Comparison of ENCODE assay signal across 9 mouse cellular contexts in genomic region chr12:102284618-102285159, GRCm38 (mm10). TPM values are rescaled to one million over a fixed set of nuclear protein-coding genes. Genes with fewer than 3 reads are reported as not detected.
A peak's percentile ranks its signal among the peaks of the same experiment; 100 is the strongest.
DNase-seq lines count a peak whose midpoint lies in the region; ATAC-seq and TF ChIP-seq lines count a peak whose summit lies in the region.
"Had no signal": no experiment of that assay in that cellular context is flagged by ENCODE, and none has a peak within 500 bp of the region (broad histone marks: within the 10 kb centered on the region; RNA-seq: fewer than 3 reads in every experiment).

No protein-coding gene starts in this region.

- no peak for ATAC-seq in embryonic facial prominence, embryonic 15.5 days (ENCODE audit: insufficient number of reproducible peaks, low FRiP score, low TSS enrichment, low read depth)
- ATAC-seq in intestine, postnatal 0 days, result no peak
- no peak for ATAC-seq in midbrain, embryonic 15.5 days (replicated peaks)

- H3K9ac ChIP-seq in embryonic facial prominence, embryonic 15.5 days, result no peak overlapping the region
- H3K9ac ChIP-seq in intestine, postnatal 0 days (ENCODE audit: low read depth, low read length), result 0 out of 2 replicates have a peak overlapping the region, but pooled peaks have one; percentile 82
- no peak overlapping the region for H3K9ac ChIP-seq in midbrain, embryonic 15.5 days
- H3K9ac ChIP-seq: midbrain, embryonic 12.5 days had no signal

- peak overlapping the region; percentile 96 for H3K4me2 ChIP-seq in embryonic facial prominence, embryonic 15.5 days (replicated peaks)
- peak overlapping the region; percentile 98 for H3K4me2 ChIP-seq in intestine, postnatal 0 days (replicated peaks; ENCODE audit: low read depth)
- peak overlapping the region; percentile 99; the same call in 1 of the 2 replicates for H3K4me2 ChIP-seq in midbrain, embryonic 15.5 days

- DNase-seq in kidney, adult 2 months, result no peak
- no peak for DNase-seq in kidney, postnatal 36 days
- no peak for DNase-seq in left cerebral cortex, adult 11 months (ENCODE audit: low spot score)
- no peak for DNase-seq in spleen, postnatal 14 days (ENCODE audit: low spot score in 2 of 2)
- DNase-seq in adrenal gland, adult 8-10 months, result no peak

- no peaks in the 10 kb centered on the region for H3K27me3 ChIP-seq in kidney, adult 2 months (replicated peaks; ENCODE audit: control insufficient read depth, insufficient read depth, low read length)
- peaks cover 3% of the 10 kb centered on the region; the same call in 1 of the 2 replicates for H3K27me3 ChIP-seq in embryonic facial prominence, embryonic 15.5 days
- no peaks in the 10 kb centered on the region for H3K27me3 ChIP-seq in intestine, postnatal 0 days (replicated peaks; ENCODE audit: control insufficient read depth, insufficient read depth, low read length)
- peaks cover 7% of the 10 kb centered on the region; the same call in 1 of the 2 replicates for H3K27me3 ChIP-seq in midbrain, embryonic 15.5 days (replicated peaks)

- H3K9me3 ChIP-seq in embryonic facial prominence, embryonic 15.5 days (replicated peaks), result no peaks in the 10 kb centered on the region
- no peaks in the 10 kb centered on the region for H3K9me3 ChIP-seq in intestine, postnatal 0 days (ENCODE audit: control insufficient read depth)
- no peaks in the 10 kb centered on the region for H3K9me3 ChIP-seq in midbrain, embryonic 15.5 days
- H3K9me3 ChIP-seq: midbrain, embryonic 12.5 days had no signal

- no peaks in the 10 kb centered on the region for H3K36me3 ChIP-seq in kidney, adult 2 months (ENCODE audit: control insufficient read depth, insufficient read depth, low read length)
- no peaks in the 10 kb centered on the region for H3K36me3 ChIP-seq in embryonic facial prominence, embryonic 15.5 days
- H3K36me3 ChIP-seq in intestine, postnatal 0 days (ENCODE audit: control insufficient read depth, insufficient read depth), result no peaks in the 10 kb centered on the region
- H3K36me3 ChIP-seq in midbrain, embryonic 15.5 days (replicated peaks), result no peaks in the 10 kb centered on the region
- H3K36me3 ChIP-seq: midbrain, embryonic 12.5 days had no signal

- 50% methylated on average over 3 of the region's 3 CpGs for WGBS in kidney, adult 2 months
- WGBS in embryonic facial prominence, embryonic 15.5 days, result 46% methylated on average over 3 of the region's 3 CpGs
- WGBS in intestine, postnatal 0 days, result 38% methylated on average over 3 of the region's 3 CpGs
- WGBS in midbrain, embryonic 15.5 days, result 57% methylated on average over 3 of the region's 3 CpGs

- no peak for TF ChIP-seq POLR2A in kidney, adult 2 months (IDR thresholded peaks at IDR 0.05; ENCODE audit: low read depth, low read length)

- H3K4me3 ChIP-seq in kidney, adult 2 months (ENCODE audit: insufficient read depth, low read depth, low read length), result peak overlapping the region; percentile 9; the same call in 1 of the 2 replicates
- H3K4me3 ChIP-seq in embryonic facial prominence, embryonic 15.5 days (replicated peaks), result peak overlapping the region; percentile 64
- H3K4me3 ChIP-seq in intestine, postnatal 0 days (ENCODE audit: low read depth, low read length), result peak overlapping the region; percentile 67; the same call in 1 of the 2 replicates
- no peak overlapping the region for H3K4me3 ChIP-seq in midbrain, embryonic 15.5 days
- H3K4me3 ChIP-seq: midbrain, embryonic 12.5 days had no signal

- peaks cover 36% of the 10 kb centered on the region for H3K4me1 ChIP-seq in kidney, adult 2 months (ENCODE audit: control insufficient read depth, insufficient read depth, low read length)
- H3K4me1 ChIP-seq in embryonic facial prominence, embryonic 15.5 days, result peaks cover 48% of the 10 kb centered on the region
- peaks cover 6% of the 10 kb centered on the region for H3K4me1 ChIP-seq in intestine, postnatal 0 days (replicated peaks; ENCODE audit: control insufficient read depth, insufficient read depth, low read length)
- H3K4me1 ChIP-seq in midbrain, embryonic 15.5 days, result peaks cover 17% of the 10 kb centered on the region

- no peak for TF ChIP-seq CTCF in kidney, adult 2 months (conservative IDR thresholded peaks at IDR 0.05; ENCODE audit: insufficient read depth, insufficient read length, low read depth, low read length)
- TF ChIP-seq CTCF in intestine, postnatal 0 days (IDR thresholded peaks at IDR 0.05; ENCODE audit: low read depth), result no peak

- no peak overlapping the region for H3K27ac ChIP-seq in kidney, adult 2 months (ENCODE audit: insufficient read depth, low read depth, low read length)
- H3K27ac ChIP-seq in embryonic facial prominence, embryonic 15.5 days (replicated peaks), result peak overlapping the region; percentile 48; the same call in 1 of the 2 replicates
- no peak overlapping the region for H3K27ac ChIP-seq in intestine, postnatal 0 days (ENCODE audit: low read depth, low read length)
- H3K27ac ChIP-seq in midbrain, embryonic 15.5 days, result no peak overlapping the region
- H3K27ac ChIP-seq: midbrain, embryonic 12.5 days had no signal

RNA-seq across cellular contexts. Expression of gene Rin3, which starts 1.8 kb away (rescaled TPM):
- 11.6 and 15.4 TPM in 2 replicates for polyA plus RNA-seq in kidney, adult 2 months (2012; rRNA removed)
- 8.5 and 8.6 TPM in 2 replicates for polyA plus RNA-seq in embryonic facial prominence, embryonic 15.5 days (2015; fragmentation: Nextera tagmentation; extraction: Ambion mirVana)
- 8.8 and 10.5 TPM in 2 replicates for polyA plus RNA-seq in intestine, postnatal 0 days (2015; fragmentation: Nextera tagmentation; extraction: Ambion mirVana)
- polyA plus RNA-seq in midbrain, embryonic 15.5 days (2015; fragmentation: Nextera tagmentation; extraction: Ambion mirVana), result 2.4 and 2.8 TPM in 2 replicates
- total RNA-seq in adrenal gland, adult 8-10 months (2022), result 10 to 100 TPM; 11.3 to 18.2 (median 14.0) TPM
